Mouse (Mus musculus): ENCODE measurements around the gene Vmn1r51.
"Not testable (repeated sequence)": the region's sequence is repeated elsewhere in the genome, so short reads cannot be mapped to it uniquely, and the experiment has no call there.

Vmn1r51 gene

GRCm38 (mm10) chr6:90122296-90122695, at the start of gene Vmn1r51:
Vmn1r51 (plus strand) TSS chr6:90122596.
- in situ Hi-C loops (cut with MboI, MseI): not testable (repeated sequence)

GRCm38 (mm10) chr6:90078406-90078805, 44.0 kb upstream of the Vmn1r51 start, which contains the start of gene Vmn1r49:
Vmn1r49 (minus strand) TSS chr6:90078506.
- in situ Hi-C loops (cut with MboI, MseI): no loop called here

GRCm38 (mm10) chr6:90100566-90100965, 21.8 kb upstream of the Vmn1r51 start:
- in situ Hi-C loops (cut with MboI, MseI): no loop called here

- in situ Hi-C loops (cut with MboI, MseI): no loop called here
These were observed 21.3 kb upstream of the Vmn1r51 start, which contains the start of gene Vmn1r50 for GRCm38 (mm10) chr6:90101130-90101529. Vmn1r50 (plus strand) TSS chr6:90101430.

- in situ Hi-C loops (cut with MboI, MseI): loop anchor here (10.0 kb wide), 1 partner anchor 1795 kb away; no protein-coding TSS in a partner anchor
These were observed 37.7 kb downstream of the Vmn1r51 start for GRCm38 (mm10) chr6:90160139-90160538.

- in situ Hi-C loops (cut with MboI, MseI): no loop called here
These were observed 52.1 kb downstream of the Vmn1r51 start, which contains the start of gene Vmn1r52 for GRCm38 (mm10) chr6:90174508-90174907. Vmn1r52 (plus strand) TSS chr6:90174808.
